Mouse (Mus musculus): ENCODE data around the gene Fgfr2. TPM values are rescaled to one million over a fixed set of nuclear protein-coding genes. Genes with fewer than 3 reads are reported as not detected.

Fgfr2 gene
- polyA plus RNA-seq, 1 experiment from 2014 or later = 93.6 TPM

- Histone ChIP-seq H3K27ac (ENCODE audit: low read depth, low read length) (no peak overlapping the region), H3K4me2 (ENCODE audit: low read depth, low read length, severe bottlenecking) (no peak overlapping the region), H3K4me3 (ENCODE audit: low read depth, low read length) (no peak overlapping the region), H3K36me3 (ENCODE audit: control insufficient read depth, insufficient read depth, low read length) (no peaks in the 10 kb centered on the region), H3K9ac (ENCODE audit: low read length) (no peak overlapping the region), H3K9me3 (ENCODE audit: control insufficient read depth, low read length) (no peaks in the 10 kb centered on the region), H3K27me3 (ENCODE audit: control insufficient read depth, insufficient read depth, low read length) (peaks cover 4% of the 10 kb centered on the region), H3K4me1 (replicated peaks; ENCODE audit: control insufficient read depth, insufficient read depth, low read length) (peaks cover 7% of the 10 kb centered on the region; the same call in 1 of the 2 replicates)
- no peak for ATAC-seq (replicated peaks; ENCODE audit: low FRiP score)
- 50% methylated on average over 1 of the region's 1 CpGs for WGBS
- no peak for DNase-seq (ENCODE audit: low spot score)
These were observed 2260.6 kb downstream of the Fgfr2 start for GRCm38 (mm10) chr7:130862501-130862900.

- Histone ChIP-seq H3K9ac (ENCODE audit: low read length) (no peak overlapping the region; the same call in 1 of the 2 replicates), H3K4me3 (ENCODE audit: low read depth, low read length) (no peak overlapping the region), H3K9me3 (ENCODE audit: control insufficient read depth, low read length) (no peaks in the 10 kb centered on the region), H3K27ac (ENCODE audit: low read depth, low read length) (no peak overlapping the region; the same call in 1 of the 2 replicates), H3K27me3 (ENCODE audit: control insufficient read depth, insufficient read depth, low read length) (peaks cover 4% of the 10 kb centered on the region), H3K4me2 (ENCODE audit: low read depth, low read length, severe bottlenecking) (no peak overlapping the region), H3K36me3 (ENCODE audit: control insufficient read depth, insufficient read depth, low read length) (no peaks in the 10 kb centered on the region), H3K4me1 (replicated peaks; ENCODE audit: control insufficient read depth, insufficient read depth, low read length) (peaks cover 7% of the 10 kb centered on the region; the same call in 1 of the 2 replicates)
- no peak for ATAC-seq (replicated peaks; ENCODE audit: low FRiP score)
- 21% methylated on average over 11 of the region's 11 CpGs for WGBS
- DNase-seq (ENCODE audit: low spot score) = no peak
These were observed 2262.4 kb downstream of the Fgfr2 start for GRCm38 (mm10) chr7:130860721-130861142.

GRCm38 (mm10) chr7:130859926-130860325, 2263.2 kb downstream of the Fgfr2 start:
- Histone ChIP-seq H3K4me3 (ENCODE audit: low read depth, low read length) (no peak overlapping the region), H3K27ac (ENCODE audit: low read depth, low read length) (no peak overlapping the region), H3K4me1 (replicated peaks; ENCODE audit: control insufficient read depth, insufficient read depth, low read length) (peaks cover 7% of the 10 kb centered on the region; the same call in 1 of the 2 replicates), H3K9me3 (ENCODE audit: control insufficient read depth, low read length) (no peaks in the 10 kb centered on the region), H3K4me2 (ENCODE audit: low read depth, low read length, severe bottlenecking) (no peak overlapping the region), H3K36me3 (ENCODE audit: control insufficient read depth, insufficient read depth, low read length) (no peaks in the 10 kb centered on the region), H3K9ac (ENCODE audit: low read length) (no peak overlapping the region), H3K27me3 (ENCODE audit: control insufficient read depth, insufficient read depth, low read length) (peaks cover 4% of the 10 kb centered on the region)
- no peak for ATAC-seq (replicated peaks; ENCODE audit: low FRiP score)
- DNase-seq (ENCODE audit: low spot score) = no peak
- WGBS = 15% methylated on average over 5 of the region's 5 CpGs

- DNase-seq (ENCODE audit: low spot score) (no peak), ATAC-seq (replicated peaks; ENCODE audit: low FRiP score) (no peak)
- no peak overlapping the region for H3K27ac ChIP-seq (ENCODE audit: low read depth, low read length)
- no peak overlapping the region for H3K9ac ChIP-seq (ENCODE audit: low read length)
- H3K4me3 ChIP-seq (ENCODE audit: low read depth, low read length) = no peak overlapping the region
- no peak overlapping the region for H3K4me2 ChIP-seq (ENCODE audit: low read depth, low read length, severe bottlenecking)
- H3K4me1 ChIP-seq (replicated peaks; ENCODE audit: control insufficient read depth, insufficient read depth, low read length) = peaks cover 7% of the 10 kb centered on the region; the same call in 1 of the 2 replicates
- H3K36me3 ChIP-seq (ENCODE audit: control insufficient read depth, insufficient read depth, low read length) = no peaks in the 10 kb centered on the region
- no peaks in the 10 kb centered on the region for H3K9me3 ChIP-seq (ENCODE audit: control insufficient read depth, low read length)
- WGBS = 81% methylated on average over 6 of the region's 6 CpGs
- no peaks in the 10 kb centered on the region; the same call in 1 of the 2 replicates for H3K27me3 ChIP-seq (ENCODE audit: control insufficient read depth, insufficient read depth, low read length)
These were observed 2265.2 kb downstream of the Fgfr2 start for GRCm38 (mm10) chr7:130857973-130858372.

GRCm38 (mm10) chr7:130855681-130856080, 2267.5 kb downstream of the Fgfr2 start:
- Histone ChIP-seq H3K9ac (ENCODE audit: low read length) (no peak overlapping the region), H3K36me3 (ENCODE audit: control insufficient read depth, insufficient read depth, low read length) (no peaks in the 10 kb centered on the region), H3K4me1 (replicated peaks; ENCODE audit: control insufficient read depth, insufficient read depth, low read length) (peaks cover 3% of the 10 kb centered on the region; the same call in 1 of the 2 replicates), H3K4me3 (ENCODE audit: low read depth, low read length) (no peak overlapping the region), H3K27me3 (ENCODE audit: control insufficient read depth, insufficient read depth, low read length) (no peaks in the 10 kb centered on the region; the same call in 1 of the 2 replicates), H3K4me2 (ENCODE audit: low read depth, low read length, severe bottlenecking) (no peak overlapping the region), H3K27ac (ENCODE audit: low read depth, low read length) (no peak overlapping the region), H3K9me3 (ENCODE audit: control insufficient read depth, low read length) (no peaks in the 10 kb centered on the region)
- WGBS = 44% methylated on average over 3 of the region's 3 CpGs
- DNase-seq (ENCODE audit: low spot score) (no peak), ATAC-seq (replicated peaks; ENCODE audit: low FRiP score) (no peak)

- no peaks in the 10 kb centered on the region for H3K36me3 ChIP-seq (ENCODE audit: control insufficient read depth, insufficient read depth, low read length)
- no peaks in the 10 kb centered on the region for H3K9me3 ChIP-seq (ENCODE audit: control insufficient read depth, low read length)
- no peak overlapping the region for H3K4me2 ChIP-seq (ENCODE audit: low read depth, low read length, severe bottlenecking)
- H3K27me3 ChIP-seq (ENCODE audit: control insufficient read depth, insufficient read depth, low read length) = no peaks in the 10 kb centered on the region; the same call in 1 of the 2 replicates
- H3K4me1 ChIP-seq (replicated peaks; ENCODE audit: control insufficient read depth, insufficient read depth, low read length) = no peaks in the 10 kb centered on the region; the same call in 1 of the 2 replicates
- ATAC-seq (replicated peaks; ENCODE audit: low FRiP score) (no peak), DNase-seq (ENCODE audit: low spot score) (no peak)
- H3K9ac ChIP-seq (ENCODE audit: low read length) = no peak overlapping the region
- H3K27ac ChIP-seq (ENCODE audit: low read depth, low read length) = no peak overlapping the region
- 75% methylated on average over 4 of the region's 4 CpGs for WGBS
- H3K4me3 ChIP-seq (ENCODE audit: low read depth, low read length) = no peak overlapping the region
These were observed 2268.4 kb downstream of the Fgfr2 start for GRCm38 (mm10) chr7:130854684-130855292.

GRCm38 (mm10) chr7:130847164-130847718, 2275.9 kb downstream of the Fgfr2 start:
- no peak overlapping the region for H3K4me2 ChIP-seq (ENCODE audit: low read depth, low read length, severe bottlenecking)
- DNase-seq (ENCODE audit: low spot score) (no peak), ATAC-seq (replicated peaks; ENCODE audit: low FRiP score) (no peak)
- H3K27me3 ChIP-seq (ENCODE audit: control insufficient read depth, insufficient read depth, low read length) = no peaks in the 10 kb centered on the region; the same call in 1 of the 2 replicates
- no peak overlapping the region for H3K27ac ChIP-seq (ENCODE audit: low read depth, low read length)
- no peaks in the 10 kb centered on the region for H3K36me3 ChIP-seq (ENCODE audit: control insufficient read depth, insufficient read depth, low read length)
- H3K9ac ChIP-seq (ENCODE audit: low read length) = no peak overlapping the region
- no peaks in the 10 kb centered on the region for H3K4me1 ChIP-seq (replicated peaks; ENCODE audit: control insufficient read depth, insufficient read depth, low read length)
- no peaks in the 10 kb centered on the region for H3K9me3 ChIP-seq (ENCODE audit: control insufficient read depth, low read length)
- WGBS = 90% methylated on average over 17 of the region's 17 CpGs
- no peak overlapping the region for H3K4me3 ChIP-seq (ENCODE audit: low read depth, low read length)

GRCm38 (mm10) chr7:130839380-130840100, 2283.6 kb downstream of the Fgfr2 start:
- Histone ChIP-seq H3K9me3 (ENCODE audit: control insufficient read depth, low read length) (no peaks in the 10 kb centered on the region), H3K36me3 (ENCODE audit: control insufficient read depth, insufficient read depth, low read length) (no peaks in the 10 kb centered on the region), H3K27ac (ENCODE audit: low read depth, low read length) (no peak overlapping the region), H3K9ac (ENCODE audit: low read length) (no peak overlapping the region), H3K4me1 (replicated peaks; ENCODE audit: control insufficient read depth, insufficient read depth, low read length) (peaks cover 27% of the 10 kb centered on the region), H3K27me3 (ENCODE audit: control insufficient read depth, insufficient read depth, low read length) (peaks cover 31% of the 10 kb centered on the region), H3K4me3 (ENCODE audit: low read depth, low read length) (no peak overlapping the region), H3K4me2 (ENCODE audit: low read depth, low read length, severe bottlenecking) (no peak overlapping the region)
- ATAC-seq (replicated peaks; ENCODE audit: low FRiP score) = no peak
- DNase-seq (ENCODE audit: low spot score) = no peak
- 89% methylated on average over 12 of the region's 12 CpGs for WGBS
